Mouse (Mus musculus) brain, embryonic 14.5 days (tissue): ENCODE measurements at regions not wholly inside any gene's neighbourhood (a gene's known extent, or its start where the extent isn't known, plus 50 kb on each side); places are given as distances from the start of the nearest gene placed in this dataset.

Experiments
- CTCF ChIP-seq: fragments of 200-500 bp; IDR thresholded peaks from 2 replicates; pipeline ENCODE4 v1.5.1; 2012; ENCODE audit warnings: inconsistent platforms, mild to moderate bottlenecking, moderate library complexity, borderline replicate concordance; ENCODE audit not compliant: insufficient read depth, insufficient read length; ENCODE audit errors: extremely low read depth
- POLR2A ChIP-seq: fragments of 200-500 bp; IDR thresholded peaks from 2 replicates; pipeline ENCODE4 v1.6.1; 2012; ENCODE audit warnings: mild to moderate bottlenecking, inconsistent platforms, borderline replicate concordance; ENCODE audit not compliant: poor library complexity, insufficient read depth, insufficient read length, severe bottlenecking; ENCODE audit errors: extremely low read depth

DNA sequence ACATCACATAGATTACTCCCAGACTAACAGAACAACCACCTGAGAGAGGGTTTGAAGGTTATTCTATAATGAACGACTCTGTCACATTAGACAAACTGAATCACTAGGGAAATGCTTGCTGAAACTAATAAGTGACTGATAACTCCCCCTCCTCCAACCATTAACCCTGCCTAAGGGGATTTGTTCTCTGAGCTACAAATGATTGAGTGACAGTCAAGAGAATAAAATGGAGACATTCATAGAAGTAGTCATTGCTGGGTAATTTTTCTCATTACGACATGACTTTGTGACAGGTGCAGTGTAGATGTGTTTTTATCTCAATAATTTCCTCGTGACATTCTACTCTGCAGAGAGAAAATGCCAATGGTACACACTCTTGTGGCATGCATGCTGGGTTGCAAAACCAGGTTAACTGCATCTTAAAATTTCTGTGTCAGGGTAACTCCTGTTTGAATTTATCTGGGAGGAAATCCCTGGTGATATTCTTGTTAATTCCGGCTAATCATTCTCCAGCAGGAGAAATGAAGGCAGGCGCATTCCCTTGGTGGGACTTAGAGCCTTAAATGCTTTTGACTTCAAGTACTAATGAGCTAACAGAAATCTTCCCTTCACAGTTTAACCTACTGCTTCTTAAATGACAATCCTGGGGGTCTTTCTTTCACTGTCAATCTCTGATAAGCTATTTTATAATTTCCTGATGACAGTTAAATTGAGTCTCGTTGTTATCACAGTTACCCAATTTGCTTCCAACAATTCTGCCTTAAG is 292.6 kb upstream of the Lcorl start:
- TF ChIP-seq POLR2A = no peak
- no peak for TF ChIP-seq CTCF
